Mouse (Mus musculus) limb, embryonic 14.5 days (tissue): Measurements from ENCODE around the gene Cpeb4. TPM values are rescaled to one million over a fixed set of nuclear protein-coding genes. Genes with fewer than 3 reads are reported as not detected.

Experiments used
- ATAC-seq: fragments of 200-750 bp; cut with Nextera tagmentation; 2 replicates; pipeline ENCODE4 v1.8.0; 2017; ENCODE audit warnings: low read depth, moderate number of reproducible peaks, moderate TSS enrichment; ENCODE audit not compliant: low FRiP score
- DNase-seq: peaks from one replicate; pipeline ENCODE4 v3.0.0-alpha.2; 2015; ENCODE audit warnings: low spot score
- H3K27ac ChIP-seq: fragments of 300-500 bp; sonication (generic); replicated peaks from 2 replicates; pipeline ENCODE4 v1.5.1; 2014; ENCODE audit warnings: low read depth, mild to moderate bottlenecking, low read length, moderate library complexity, mixed read lengths
- H3K27me3 ChIP-seq: fragments of 300-500 bp; sonication (generic); 2 replicates; pipeline ENCODE4 v1.6.1; 2014; ENCODE audit warnings: low read length, mixed read lengths; ENCODE audit not compliant: control insufficient read depth, insufficient read depth
- H3K36me3 ChIP-seq: fragments of 300-500 bp; sonication (generic); 2 replicates; pipeline ENCODE4 v1.6.1; 2014; ENCODE audit warnings: mild to moderate bottlenecking, low read length, moderate library complexity, mixed read lengths; ENCODE audit not compliant: control insufficient read depth, insufficient read depth
- H3K4me1 ChIP-seq: fragments of 300-500 bp; sonication (generic); 2 replicates; pipeline ENCODE4 v1.6.1; 2014; ENCODE audit warnings: antibody characterized with exemption, low read length, mixed read lengths; ENCODE audit not compliant: control insufficient read depth, insufficient read depth
- H3K4me2 ChIP-seq: fragments of 300-500 bp; sonication (generic); replicated peaks from 2 replicates; pipeline ENCODE4 v1.6.1; 2014; ENCODE audit warnings: low read depth, mild to moderate bottlenecking, low read length, moderate library complexity; ENCODE audit not compliant: severe bottlenecking
- H3K4me3 ChIP-seq: fragments of 300-500 bp; sonication (generic); replicated peaks from 2 replicates; pipeline ENCODE4 v1.5.1; 2014; ENCODE audit warnings: low read length
- H3K9ac ChIP-seq: fragments of 300-500 bp; sonication (generic); 2 replicates; pipeline ENCODE4 v1.6.1; 2014; ENCODE audit warnings: mild to moderate bottlenecking, low read depth, low read length, moderate library complexity; ENCODE audit not compliant: severe bottlenecking
- H3K9me3 ChIP-seq: fragments of 300-500 bp; sonication (generic); 2 replicates; pipeline ENCODE4 v1.6.1; 2016; ENCODE audit warnings: low read length; ENCODE audit not compliant: control insufficient read depth
- POLR2A ChIP-seq: fragments of 200-500 bp; IDR thresholded peaks from 2 replicates; pipeline ENCODE4 v1.8.0; 2012; ENCODE audit warnings: inconsistent platforms, mild to moderate bottlenecking, moderate library complexity, borderline replicate concordance; ENCODE audit not compliant: insufficient read depth, insufficient read length; ENCODE audit errors: extremely low read depth
- WGBS: fragments of 180-500 bp; shearing (Covaris S2); extraction: QIAGEN DNeasy Blood & Tissue Kit; methylation state at CpG from one replicate; pipeline ENCODE4 v1.1.7; 2014; 5-methylcytosine and 5-hydroxymethylcytosine counted together
- polyA plus RNA-seq, 2 experiments: library from polyadenylated mRNA; depleted of rRNA in 1 of 2; stranded (reverse) in 1 of 2; unstranded in 1 of 2; fragments of >200 nt; fragmentation: Nextera tagmentation in 1 of 2; extraction: Ambion mirVana in 1 of 2; gene quantifications; 2 replicates each; pipeline versions ENCODE4 v1.2.1 to v1.2.3; 2012 to 2014

Cpeb4 gene
- polyA plus RNA-seq, 2 experiments: 4.9 to 6.5 TPM

DNA sequence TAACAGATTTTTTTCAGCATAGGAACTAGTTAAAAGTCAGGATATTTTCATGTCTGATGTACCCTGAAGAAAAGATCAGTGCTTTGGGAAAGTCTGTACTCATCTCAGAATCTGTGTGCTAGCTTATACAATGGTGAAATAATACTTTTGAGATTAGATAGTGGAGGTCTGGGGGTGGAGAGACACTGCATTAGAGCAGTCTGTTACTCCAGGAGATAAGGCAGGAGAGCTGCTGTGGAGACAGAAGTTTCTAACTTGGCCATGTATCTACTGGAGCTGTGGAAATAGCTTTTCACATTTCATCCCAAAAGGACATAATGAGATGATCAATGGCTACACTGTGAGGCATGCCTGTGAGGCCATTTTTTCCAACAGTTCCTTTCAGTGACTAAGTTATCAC, 111.2 kb downstream of the Cpeb4 start:
- Histone ChIP-seq H3K9ac (no peak overlapping the region), H3K27me3 (no peaks in the 10 kb centered on the region), H3K9me3 (no peaks in the 10 kb centered on the region), H3K4me1 (no peaks in the 10 kb centered on the region), H3K27ac (no peak overlapping the region), H3K36me3 (no peaks in the 10 kb centered on the region), H3K4me3 (no peak overlapping the region), H3K4me2 (no peak overlapping the region)
- TF ChIP-seq POLR2A: no peak
- ATAC-seq (no peak), DNase-seq (no peak)

DNA sequence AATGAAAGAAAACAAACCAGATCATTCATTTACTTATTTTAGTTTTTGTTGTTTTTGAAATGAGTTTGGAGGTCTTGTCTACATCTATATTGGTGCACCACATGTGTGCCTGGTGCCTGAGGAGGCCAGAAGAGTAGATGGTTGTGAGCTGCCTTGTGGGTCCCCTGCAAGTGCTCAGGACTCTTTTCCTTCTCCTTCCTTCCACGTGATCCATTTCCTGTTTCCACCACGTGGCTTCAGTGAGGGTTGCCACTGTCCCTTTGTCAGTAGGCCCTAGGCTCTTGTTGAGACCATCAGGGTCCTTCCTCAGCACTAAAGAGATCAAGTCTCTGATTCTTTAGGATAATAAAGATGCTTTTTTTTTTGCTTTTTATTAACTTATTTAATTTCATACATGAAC, 112.8 kb downstream of the Cpeb4 start:
- no peaks in the 10 kb centered on the region for H3K36me3 ChIP-seq
- H3K9me3 ChIP-seq: no peaks in the 10 kb centered on the region
- no peaks in the 10 kb centered on the region for H3K4me1 ChIP-seq
- H3K27me3 ChIP-seq: no peaks in the 10 kb centered on the region
- no peak overlapping the region for H3K9ac ChIP-seq
- TF ChIP-seq POLR2A: no peak
- DNase-seq: no peak
- no peak overlapping the region for H3K4me3 ChIP-seq
- ATAC-seq: no peak
- H3K27ac ChIP-seq: no peak overlapping the region
- no peak overlapping the region for H3K4me2 ChIP-seq
- WGBS: 69% methylated on average over 2 of the region's 2 CpGs

Other genes with a start within 250 kb of the Cpeb4 start
- 125 TPM in 2 replicates for gene Bod1, start 200.3 kb upstream of the Cpeb4 start, polyA plus RNA-seq (2012; rRNA removed)
- gene Bod1, start 200.3 kb upstream of the Cpeb4 start, polyA plus RNA-seq (2014; fragmentation: Nextera tagmentation; extraction: Ambion mirVana): 120 and 128 TPM in 2 replicates
- gene 4930524B15Rik, start 93.4 kb downstream of the Cpeb4 start, polyA plus RNA-seq (2012; rRNA removed): 0.29 and 0.55 TPM in 2 replicates
- 0.12 and 0.18 TPM in 2 replicates for gene 4930524B15Rik, start 93.4 kb downstream of the Cpeb4 start, polyA plus RNA-seq (2014; fragmentation: Nextera tagmentation; extraction: Ambion mirVana)
- gene Nsg2, start 128.3 kb downstream of the Cpeb4 start, polyA plus RNA-seq (2012; rRNA removed): 15.7 and 17.5 TPM in 2 replicates
- gene Nsg2, start 128.3 kb downstream of the Cpeb4 start, polyA plus RNA-seq (2014; fragmentation: Nextera tagmentation; extraction: Ambion mirVana): 3.2 and 3.8 TPM in 2 replicates